Mouse (Mus musculus) B cell, adult 2 months (primary cell): ENCODE measurements around the gene Fgfr2.
"Not testable (repeated sequence)": the region's sequence is repeated elsewhere in the genome, so short reads cannot be mapped to it uniquely, and the experiment has no call there.

ENCODE experiments used
- DNase-seq, 2 experiments: peaks; one replicate each; pipeline ENCODE4 v3.0.0; 2022

Fgfr2 gene

GRCm38 (mm10) chr7:130170144-130170543, 2953.0 kb downstream of the Fgfr2 start:
- DNase-seq, result no peak

GRCm38 (mm10) chr7:130168296-130168695, 2954.9 kb downstream of the Fgfr2 start:
- DNase-seq, result no peak

DNA sequence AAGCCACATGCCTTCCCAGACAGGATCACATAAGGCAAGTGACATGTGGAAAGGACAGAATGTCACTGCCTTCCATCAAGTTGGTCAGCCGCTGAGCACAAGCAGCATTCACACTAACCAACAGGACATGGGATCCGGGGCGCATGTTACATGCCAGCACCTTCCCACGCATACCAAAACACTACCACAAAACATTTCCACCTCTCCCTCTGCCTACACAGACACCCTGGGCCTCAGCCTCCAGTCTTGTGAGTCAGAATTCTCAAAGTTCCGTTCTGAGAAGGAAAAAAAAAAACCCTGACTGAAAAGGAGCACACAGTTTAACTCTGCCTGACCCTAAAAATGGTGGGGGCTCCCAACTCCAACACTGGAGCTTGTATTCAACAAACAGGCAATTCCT, 2955.9 kb downstream of the Fgfr2 start:
- no peak for DNase-seq

GRCm38 (mm10) chr7:130166190-130166589, 2957.0 kb downstream of the Fgfr2 start:
- DNase-seq, result no peak

DNA sequence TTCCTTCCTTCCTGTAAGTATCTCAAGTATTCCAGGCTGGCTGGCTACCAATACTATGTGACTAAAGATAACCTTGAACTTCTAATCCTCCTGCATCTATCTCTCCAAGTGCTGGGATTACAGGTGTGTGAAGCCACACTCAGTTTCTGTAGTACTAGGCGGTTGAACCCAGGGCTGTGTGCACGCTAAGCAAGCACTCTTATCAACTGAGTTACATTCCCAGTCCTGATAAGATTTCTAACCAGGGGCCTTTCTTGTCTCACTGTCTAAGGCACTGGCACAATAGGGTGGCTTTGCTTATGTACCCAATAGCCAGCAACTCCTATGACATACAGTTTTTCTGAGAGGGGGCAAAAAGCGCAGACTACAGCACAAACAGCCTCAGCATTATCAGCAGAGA, 2957.7 kb downstream of the Fgfr2 start:
- DNase-seq, result no peak

GRCm38 (mm10) chr7:130162718-130163117, 2960.4 kb downstream of the Fgfr2 start:
- no peak for DNase-seq

DNA sequence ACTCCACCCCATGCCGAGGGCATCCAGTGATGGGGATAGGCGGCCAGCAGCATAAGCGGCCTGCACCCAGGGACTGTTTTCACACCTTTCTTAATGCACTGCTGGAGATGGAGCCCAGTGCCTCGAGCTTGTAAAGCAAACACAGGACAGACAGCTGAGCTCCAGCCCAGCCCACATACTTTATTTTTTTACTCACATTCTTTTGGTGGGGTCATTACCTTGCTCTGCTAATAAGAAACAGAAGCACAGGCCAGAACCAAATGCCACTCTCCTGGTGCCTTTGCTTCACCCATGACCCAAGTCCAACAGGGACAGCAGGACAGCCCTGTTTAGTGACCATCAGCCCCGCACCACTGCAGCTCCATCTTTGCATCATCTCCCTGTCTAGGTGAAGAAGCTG, 2961.6 kb downstream of the Fgfr2 start:
- no peak for DNase-seq

DNA sequence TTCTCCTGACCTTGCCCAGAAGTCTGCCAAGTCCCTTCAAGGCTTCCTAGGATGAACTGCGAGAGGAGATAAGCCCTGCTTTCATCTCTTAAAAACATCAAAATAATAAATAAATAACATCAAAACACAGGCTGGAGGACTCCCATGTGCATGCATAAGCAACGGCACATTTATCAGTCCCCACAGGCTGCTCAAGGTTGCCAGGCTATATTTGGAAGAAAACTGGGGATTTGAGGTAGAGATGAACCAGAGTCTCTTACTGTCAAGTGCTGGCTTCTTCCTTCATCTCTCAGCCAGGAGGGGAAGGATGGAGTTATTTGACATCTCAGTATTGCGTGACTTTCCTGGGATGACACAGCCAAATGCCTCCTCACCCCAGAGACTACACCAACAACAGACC, 2964.3 kb downstream of the Fgfr2 start:
- no peak for DNase-seq

- no peak for DNase-seq
These were observed 2969.7 kb downstream of the Fgfr2 start for GRCm38 (mm10) chr7:130153363-130153969.

- DNase-seq, result no peak
These were observed 2974.2 kb downstream of the Fgfr2 start for GRCm38 (mm10) chr7:130148906-130149305.

DNA sequence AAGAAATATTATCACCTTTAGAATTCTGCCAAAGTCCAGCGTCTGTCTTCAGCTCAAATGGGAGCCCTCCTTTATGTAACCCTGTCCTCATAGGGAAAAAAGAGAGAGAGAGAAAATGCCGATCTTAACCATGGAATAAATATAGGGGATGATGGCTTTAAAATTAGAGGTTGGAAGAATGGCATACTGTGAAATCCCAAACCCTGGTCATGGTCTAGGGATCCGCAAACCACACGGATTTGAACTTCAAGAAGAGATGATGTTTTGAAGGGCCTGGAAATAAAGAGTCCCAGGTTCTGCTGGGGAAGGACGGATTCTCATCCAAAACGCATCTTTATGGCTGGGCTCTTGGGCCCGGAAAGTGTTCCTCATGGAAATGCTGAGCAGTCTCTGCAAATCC, 2975.9 kb downstream of the Fgfr2 start:
- no peak for DNase-seq

DNA sequence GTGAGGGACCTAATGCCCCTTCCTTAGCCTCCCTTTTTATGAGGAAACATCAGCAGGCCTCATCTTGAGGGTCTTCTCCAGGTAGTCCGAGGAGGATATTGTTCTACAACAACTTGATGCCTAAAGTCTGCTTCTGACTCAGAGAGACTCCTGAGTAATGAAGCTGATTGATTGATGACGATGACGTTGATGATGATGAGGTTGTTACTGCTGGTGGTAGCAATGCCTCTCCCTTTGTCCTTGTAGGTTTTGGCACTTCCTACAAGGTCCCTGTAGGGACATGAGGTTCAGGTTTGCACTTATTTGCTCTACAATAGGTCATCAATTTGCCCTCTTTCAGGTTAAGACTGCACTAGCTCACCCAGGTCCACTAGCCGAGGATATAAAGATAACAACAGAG, 2977.9 kb downstream of the Fgfr2 start:
- no peak for DNase-seq

- no peak for DNase-seq
These were observed 2979.8 kb downstream of the Fgfr2 start for GRCm38 (mm10) chr7:130143371-130143770.

GRCm38 (mm10) chr7:130141088-130141873, 2981.9 kb downstream of the Fgfr2 start:
- DNase-seq, result no peak

GRCm38 (mm10) chr7:130134924-130135365, 2988.2 kb downstream of the Fgfr2 start:
- DNase-seq, result no peak

- not testable (repeated sequence) for DNase-seq
These were observed 2988.7 kb downstream of the Fgfr2 start for GRCm38 (mm10) chr7:130134428-130134827.

GRCm38 (mm10) chr7:130130226-130130625, 2992.9 kb downstream of the Fgfr2 start:
- no peak for DNase-seq

DNA sequence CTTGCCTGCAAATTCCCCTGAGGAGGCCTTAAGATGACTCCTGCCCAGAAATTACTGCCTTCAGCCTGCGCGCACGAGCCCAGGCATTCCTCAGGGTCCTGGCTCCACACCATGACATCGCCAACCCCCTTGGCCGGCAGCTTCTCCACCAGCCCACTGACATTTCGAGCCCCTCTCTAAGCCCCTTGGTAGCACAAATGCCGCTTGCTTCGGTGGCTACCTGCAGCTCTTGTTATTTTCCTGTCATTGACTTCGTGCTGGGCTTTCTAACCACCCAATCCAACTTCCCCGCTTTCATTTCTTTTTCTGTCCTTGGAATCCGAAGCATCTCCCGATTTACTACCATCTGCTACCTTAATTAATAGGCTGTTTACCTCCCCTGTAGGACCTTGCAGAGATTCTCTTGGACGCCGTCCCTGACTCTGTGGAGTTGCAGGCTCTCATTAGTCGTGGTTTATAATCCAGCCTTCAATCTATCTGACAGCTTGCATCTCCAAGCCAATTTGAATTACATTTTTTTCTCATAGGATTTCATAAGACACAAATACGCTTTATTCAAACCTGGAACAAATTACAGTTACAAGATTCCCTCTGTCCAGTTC, 2993.7 kb downstream of the Fgfr2 start:
- DNase-seq, result no peak

GRCm38 (mm10) chr7:130121507-130121906, 3001.6 kb downstream of the Fgfr2 start:
- no peak for DNase-seq

DNA sequence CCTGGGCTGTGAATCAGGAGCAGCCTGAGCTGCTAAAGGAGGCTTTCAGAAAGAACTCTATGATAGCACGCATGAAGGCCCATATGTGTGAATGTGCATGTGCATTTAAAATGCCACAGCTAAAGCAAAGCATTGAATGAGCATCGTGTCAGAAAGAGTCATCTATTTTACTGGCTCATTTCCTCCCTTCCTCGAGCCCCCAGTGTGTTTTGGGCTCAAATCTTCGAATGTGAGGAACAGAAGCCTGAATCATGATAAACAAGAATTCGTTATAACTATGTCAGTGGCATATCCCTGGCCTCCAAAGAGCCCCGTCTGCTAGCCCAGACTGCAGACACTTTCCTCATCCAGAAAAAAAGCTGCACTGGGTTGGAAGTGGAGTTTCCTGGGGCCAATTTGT, 3003.7 kb downstream of the Fgfr2 start:
- no peak for DNase-seq

- no peak for DNase-seq
These were observed 3004.4 kb downstream of the Fgfr2 start for GRCm38 (mm10) chr7:130118726-130119125.

GRCm38 (mm10) chr7:130117466-130118123, 3005.6 kb downstream of the Fgfr2 start:
- DNase-seq, result no peak

- no peak for DNase-seq
These were observed 3008.7 kb downstream of the Fgfr2 start for GRCm38 (mm10) chr7:130114436-130114835.
